Mouse (Mus musculus): Measurements from ENCODE around the gene Slc25a18.
"Not testable (repeated sequence)": the region's sequence is repeated elsewhere in the genome, so short reads cannot be mapped to it uniquely, and the experiment has no call there.

Slc25a18 gene

GRCm38 (mm10) chr6:120798905-120799304 lies 25.5 kb downstream of the Slc25a18 start:
- DNase-seq, result no peak

DNA sequence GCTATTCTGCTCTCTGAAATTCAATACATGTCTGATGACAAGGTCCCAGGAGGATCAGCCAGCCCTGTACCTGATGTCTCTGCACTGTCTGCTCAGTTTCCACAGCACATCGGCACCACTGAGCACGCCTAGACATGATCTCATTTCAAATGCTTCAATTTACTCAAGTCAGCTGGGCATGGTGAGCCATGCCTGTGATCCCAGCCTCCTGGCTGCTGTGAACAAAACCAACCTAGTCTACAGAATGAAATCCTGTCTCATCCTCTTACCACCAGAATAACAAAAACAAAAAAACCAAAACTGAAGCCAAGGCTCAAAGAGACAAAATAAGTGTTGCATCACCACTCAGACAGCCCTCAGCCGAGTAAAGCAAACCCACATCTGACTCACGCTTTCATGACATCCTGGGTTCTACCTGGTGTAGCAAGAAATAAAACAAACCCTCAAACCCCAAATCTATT lies 26.2 kb downstream of the Slc25a18 start:
- DNase-seq, result no peak

DNA sequence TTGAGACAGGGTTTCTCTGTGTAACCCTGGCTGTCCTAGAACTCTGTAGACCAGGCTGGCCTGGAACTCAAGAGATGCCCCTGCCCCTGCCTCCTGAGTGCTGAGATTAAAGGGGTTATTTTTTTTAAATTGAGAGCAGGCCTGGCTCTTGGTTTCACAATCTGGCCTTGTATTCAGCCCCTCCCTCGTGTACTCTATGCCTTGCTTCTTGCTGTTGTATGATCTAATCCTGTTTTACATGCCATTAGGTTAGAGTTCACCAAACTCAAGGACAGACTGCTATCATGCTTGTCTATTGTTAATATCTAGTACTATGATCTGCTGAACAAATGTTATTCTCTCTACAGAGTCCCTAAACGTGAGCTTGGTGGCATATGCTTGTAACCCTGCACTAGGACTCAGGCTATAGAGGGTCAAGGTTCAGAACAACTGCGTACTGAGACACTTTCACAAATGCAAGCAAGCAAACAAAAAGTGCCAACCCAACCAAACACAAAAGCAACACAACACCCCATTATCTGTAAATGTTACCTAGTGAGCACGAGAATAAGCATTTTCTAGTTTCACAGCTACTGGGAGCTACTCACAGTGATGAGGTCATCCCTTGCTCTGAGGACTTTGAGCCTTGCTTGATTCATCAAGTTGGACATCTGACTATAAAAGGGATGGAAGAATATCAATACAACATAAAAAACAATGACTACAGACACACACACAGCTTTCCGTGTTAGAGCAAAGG lies 33.8 kb downstream of the Slc25a18 start:
- no peak for DNase-seq

- no peak for DNase-seq
Measured at GRCm38 (mm10) chr6:120807738-120808081, 34.3 kb downstream of the Slc25a18 start.

DNA sequence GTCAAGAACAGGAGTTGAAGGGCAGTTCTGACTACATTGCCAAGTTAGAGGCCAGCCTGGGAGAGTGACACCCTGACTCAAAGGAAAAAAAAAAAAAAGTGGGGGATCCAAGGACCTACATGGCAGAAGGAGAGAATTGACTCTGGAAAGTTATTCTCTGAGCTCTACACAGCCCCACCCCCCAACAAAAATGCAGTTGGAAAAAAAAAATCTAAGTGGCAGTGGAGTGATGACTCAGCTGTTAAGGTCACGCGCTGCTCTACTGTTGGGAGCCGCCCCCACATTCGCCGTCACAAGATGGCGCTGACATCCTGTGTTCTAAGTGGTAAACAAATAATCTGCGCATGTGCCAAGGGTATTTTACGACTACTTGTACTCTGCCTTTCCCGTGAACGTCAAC lies 38.6 kb downstream of the Slc25a18 start:
- not testable (repeated sequence) for DNase-seq

DNA sequence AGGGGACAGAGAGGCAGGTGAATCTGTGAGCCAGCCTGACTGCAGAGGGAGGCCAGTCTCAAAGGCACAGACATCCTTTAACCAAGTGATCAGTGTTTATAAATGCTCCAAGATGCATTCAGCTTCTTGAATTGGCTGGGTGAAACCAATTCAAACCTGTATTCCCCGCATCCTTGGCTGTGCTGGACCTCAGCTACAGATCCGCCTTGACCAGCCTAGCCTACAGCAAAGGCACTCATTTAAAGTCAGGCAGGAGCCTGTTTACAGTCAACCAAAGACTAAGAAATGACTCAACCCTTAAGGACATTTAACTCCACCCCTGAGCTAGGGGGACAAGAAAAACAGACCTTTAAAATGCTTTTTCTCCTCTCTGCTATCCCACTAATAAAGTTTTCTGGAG lies 45.9 kb downstream of the Slc25a18 start:
- DNase-seq, result no peak

DNA sequence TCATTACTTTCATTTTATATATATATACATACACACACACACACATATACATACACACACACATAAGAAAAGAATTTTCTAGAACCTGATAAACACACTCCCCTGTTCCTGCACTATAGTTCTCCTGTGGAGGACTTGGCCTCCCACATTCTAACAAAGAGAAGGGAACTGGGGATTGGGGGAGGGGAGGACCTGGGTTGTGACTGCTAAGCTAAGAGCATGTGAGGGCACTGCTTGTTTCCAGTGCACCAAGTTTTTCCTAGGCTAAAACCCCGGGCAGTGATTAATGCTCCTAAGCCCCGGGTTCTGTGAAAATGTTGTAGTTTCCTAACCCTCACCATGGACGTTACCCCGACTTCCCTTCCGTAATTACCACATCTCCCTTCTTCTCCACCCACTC lies 46.8 kb downstream of the Slc25a18 start:
- peak; percentile 11 to 35 for DNase-seq

GRCm38 (mm10) chr6:120820941-120821340 lies 47.6 kb downstream of the Slc25a18 start:
- no peak for DNase-seq

DNA sequence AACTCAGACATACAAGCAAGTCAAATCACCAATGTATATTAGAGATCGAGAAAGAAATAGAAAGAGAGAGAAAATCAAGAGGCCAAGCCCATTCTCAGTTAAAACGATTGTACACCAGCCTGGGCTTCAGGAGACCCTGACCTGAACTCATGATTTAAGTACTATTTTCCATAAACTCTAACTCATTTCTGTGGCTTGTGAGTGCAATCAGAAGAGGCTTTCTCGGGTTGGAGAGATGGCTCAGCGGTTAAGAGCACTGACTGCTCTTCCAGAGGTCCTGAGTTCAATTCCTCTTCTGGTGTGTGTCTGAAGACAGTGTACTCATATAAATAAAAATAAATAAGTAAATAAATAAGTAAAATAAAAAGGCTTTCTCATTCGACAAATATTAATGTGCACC lies 48.3 kb downstream of the Slc25a18 start:
- DNase-seq, result no peak

DNA sequence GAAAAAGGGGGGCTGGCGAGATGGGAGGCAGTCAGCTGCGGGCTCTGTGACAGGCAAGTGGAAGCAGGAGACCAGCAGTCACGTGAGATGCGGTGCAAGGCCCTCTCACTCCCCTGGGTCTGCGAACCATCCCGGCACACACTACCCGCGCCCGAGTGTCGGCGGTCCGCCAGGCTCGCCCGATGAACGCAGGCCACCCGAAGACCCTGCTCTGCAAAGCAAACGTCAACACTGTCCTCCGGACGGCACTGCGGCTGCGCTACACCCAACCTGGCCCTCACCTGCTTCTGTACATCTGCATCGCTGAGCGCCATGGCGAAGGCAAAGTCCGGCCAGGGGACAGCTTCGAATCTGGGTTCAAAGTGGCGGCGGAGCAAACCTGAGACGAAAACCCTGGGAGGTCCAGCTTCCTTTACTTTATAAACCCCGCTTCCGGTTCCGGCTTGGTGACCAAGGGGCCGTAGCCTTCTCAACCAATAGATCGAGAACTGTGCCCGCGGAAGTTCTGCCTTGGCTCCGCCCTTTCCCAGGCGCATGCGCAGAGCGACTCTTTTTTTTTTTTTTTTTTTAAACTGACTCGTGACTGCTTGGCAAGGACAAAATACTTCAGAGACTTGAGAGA lies 49.0 kb downstream of the Slc25a18 start, which contains the start of gene Atp6v1e1:
Gene Atp6v1e1 (minus strand): TSS at position 487 of the 622 bp plus-strand sequence.
- DNase-seq, result peak; percentile 90 to 95

DNA sequence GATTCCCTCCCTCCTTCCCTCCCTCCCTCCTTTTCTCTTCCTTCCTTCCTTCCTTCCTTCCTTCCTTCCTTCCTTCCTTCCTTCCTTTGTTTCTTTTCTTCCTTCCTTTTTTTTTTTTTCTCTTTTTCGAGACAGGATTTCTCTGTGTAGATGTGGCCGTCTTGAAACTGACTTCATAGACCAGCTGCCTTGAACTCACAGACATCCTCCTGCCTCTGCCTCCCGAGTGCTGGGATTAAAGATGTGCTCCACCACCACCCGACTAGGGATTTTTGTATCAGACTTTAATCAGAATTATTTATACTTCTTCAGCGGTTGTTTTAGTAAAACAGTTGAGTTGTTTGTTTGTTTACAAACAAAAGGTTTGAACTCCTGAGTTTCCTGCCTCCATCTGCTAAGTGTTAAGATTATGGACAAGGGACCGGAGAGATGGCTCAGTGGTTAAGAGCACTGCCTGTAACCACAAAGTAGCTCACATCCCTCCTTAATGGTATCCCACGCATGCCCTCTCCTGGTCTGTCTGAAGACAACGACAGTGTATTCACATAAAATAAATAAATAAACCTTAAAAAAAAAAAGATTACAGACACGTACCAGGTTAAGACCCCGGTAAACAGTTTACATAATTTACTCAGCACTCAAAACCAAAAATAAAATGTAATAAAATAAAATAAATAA lies 49.7 kb downstream of the Slc25a18 start:
- DNase-seq, result peak; percentile 10 to 32

GRCm38 (mm10) chr6:120830056-120830455 lies 56.7 kb downstream of the Slc25a18 start:
- no peak for DNase-seq

GRCm38 (mm10) chr6:120830866-120831608 lies 57.7 kb downstream of the Slc25a18 start:
- no peak for DNase-seq

DNA sequence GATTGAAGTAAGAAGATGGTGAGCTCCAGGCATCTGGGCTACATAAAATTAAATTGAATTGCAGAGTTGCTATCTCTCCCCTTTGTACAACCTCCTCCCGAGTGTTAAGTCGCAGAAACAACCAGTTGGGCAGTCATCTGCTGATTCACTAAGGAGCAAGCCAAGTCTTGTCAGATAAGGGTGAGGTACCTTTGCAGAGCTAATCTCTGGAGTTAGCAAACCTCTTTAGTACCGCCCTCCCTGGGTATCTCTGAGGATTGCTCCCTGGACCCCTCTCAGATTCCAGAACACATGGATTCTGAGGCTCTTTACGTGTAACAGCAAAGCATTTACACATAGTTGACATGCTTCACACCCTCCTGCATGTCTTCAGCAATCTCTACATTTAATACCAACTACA lies 58.7 kb downstream of the Slc25a18 start:
- DNase-seq, result no peak

GRCm38 (mm10) chr6:120834766-120835321 lies 61.5 kb downstream of the Slc25a18 start:
- DNase-seq, result no peak

- DNase-seq, result peak; percentile 98
Measured at GRCm38 (mm10) chr6:120835474-120836374, 62.3 kb downstream of the Slc25a18 start, which contains the start of gene Bcl2l13. Gene Bcl2l13, plus strand, starts transcription at chr6:120836212.

- DNase-seq, result no peak
Measured at GRCm38 (mm10) chr6:120836389-120837151, 63.2 kb downstream of the Slc25a18 start.

DNA sequence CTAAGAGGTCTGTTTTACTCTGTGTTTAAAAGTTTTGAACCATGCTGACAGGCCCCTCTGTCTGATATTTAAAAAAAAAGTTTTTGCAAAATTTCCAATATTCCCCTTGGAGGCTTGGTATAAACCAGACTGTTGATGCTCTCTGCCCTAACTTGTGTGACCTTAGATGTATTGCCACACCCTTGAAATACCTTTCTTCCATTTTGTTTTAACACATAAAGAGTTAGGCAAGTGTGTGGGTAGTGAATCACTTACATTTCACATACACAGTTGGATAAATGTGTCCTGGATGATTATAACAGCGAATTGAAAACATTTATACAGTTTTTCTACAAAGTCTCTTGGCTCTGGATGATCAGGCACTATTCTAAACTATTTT lies 63.8 kb downstream of the Slc25a18 start:
- no peak for DNase-seq

- DNase-seq, result no peak
Measured at GRCm38 (mm10) chr6:120840258-120840657, 66.9 kb downstream of the Slc25a18 start.

DNA sequence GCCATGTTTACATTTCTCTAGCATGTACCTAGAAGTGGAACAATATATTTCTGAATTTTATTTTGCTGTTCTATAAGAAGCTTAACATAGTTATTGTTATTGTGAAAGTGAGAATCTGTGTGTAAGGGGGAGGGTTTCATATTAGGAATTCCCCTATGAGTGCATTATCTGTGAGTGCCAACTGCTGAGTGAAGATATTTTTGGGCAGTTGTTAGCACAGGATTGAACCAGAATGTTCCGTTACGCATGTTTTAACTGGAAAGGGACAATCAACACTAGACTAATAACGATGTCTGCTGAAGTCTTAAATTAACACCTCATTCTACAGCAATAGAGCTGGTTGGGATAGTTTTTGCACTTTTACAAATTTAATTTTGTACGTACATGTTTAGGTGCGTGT lies 68.4 kb downstream of the Slc25a18 start:
- DNase-seq, result no peak

Data from kidney, postnatal 4 days (tissue).